Mouse (Mus musculus) embryonic stem cell, embryonic (primary cell): ENCODE results near the gene Gm44596.

ENCODE experiments used
- CTCF ChIA-PET, 4 experiments: fragments of 300-600 bp in 2 of 4; fragments of 350-600 bp in 2 of 4; sonication (Branson Sonifier 250); formaldehyde crosslinking; loops; one replicate each; lab custom pipeline; 2022; ENCODE audit warnings: inconsistent platforms in 2 of 4; lab: Charles Lee
- POLR2A ChIA-PET, 4 experiments: fragments of 300-600 bp in 2 of 4; fragments of 350-600 bp in 2 of 4; sonication (Branson Sonifier 250); formaldehyde crosslinking; loops; one replicate each; lab custom pipeline; 2022; ENCODE audit warnings: antibody characterized with exemption in 4 of 4, inconsistent platforms in 1 of 4; lab: Charles Lee

Gm44596 gene

GRCm38 (mm10) chr6:128363007-128363825 is 12.1 kb upstream of the Gm44596 start:
- ChIA-PET POLR2A (interaction anchor here in 2 of 4 experiments (0.7 to 1.7 kb wide), 8 partner anchors 8 to 183 kb away, joined by 3 to 6 read pairs (median 3); partner anchors contain the start of genes Gm44596 (in 1 of the 2) and Tex52 (in 1 of the 2)), CTCF (interaction anchor here in 2 of 4 experiments (0.7 kb wide), 2 partner anchors 62 to 102 kb away, joined by 3 to 7 read pairs; no protein-coding TSS in a partner anchor)

DNA sequence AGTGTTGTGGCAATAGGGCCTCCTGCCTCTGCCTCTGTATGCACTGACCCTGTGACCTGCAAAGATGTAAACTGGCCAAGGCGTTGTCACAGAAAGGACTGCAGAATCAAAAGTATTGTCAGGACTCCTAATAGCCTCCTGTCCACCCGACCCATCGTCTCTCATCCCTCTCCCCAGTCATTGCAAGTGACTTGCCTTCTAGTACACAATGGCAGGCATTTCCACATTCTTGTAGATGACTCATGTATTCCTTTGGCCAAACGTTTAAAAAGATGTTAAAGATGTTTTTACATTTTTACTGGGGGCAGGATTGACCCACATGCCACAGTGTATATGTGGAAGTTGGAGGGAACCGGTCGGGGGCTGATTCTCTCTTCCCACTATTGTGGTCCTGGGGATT is 10.6 kb upstream of the Gm44596 start:
- CTCF ChIA-PET = interaction anchor here in 3 of 4 experiments (0.6 to 1.4 kb wide), 5 partner anchors 10 to 395 kb away, joined by 3 to 6 read pairs (median 4); partner anchors contain the start of gene Tulp3 (in 1 of the 3)
- POLR2A ChIA-PET = interaction anchor here (0.6 to 1.7 kb wide), 15 partner anchors 8 to 164 kb away, joined by 3 to 9 read pairs (median 4); partner anchors contain the start of genes Gm44596 (in 1 of the 4), Itfg2 (in 1 of the 4) and Tex52 (in 1 of the 4)

GRCm38 (mm10) chr6:128366466-128366865 is 8.8 kb upstream of the Gm44596 start:
- ChIA-PET POLR2A (interaction anchor here in 2 of 4 experiments (1.0 to 1.5 kb wide), 4 partner anchors 14 to 166 kb away, joined by 3 to 4 read pairs (median 4); no protein-coding TSS in a partner anchor), CTCF (interaction anchor here in 1 of 4 experiments (0.6 to 1.2 kb wide), 3 partner anchors 45 to 264 kb away, joined by 3 to 5 read pairs (median 3); no protein-coding TSS in a partner anchor)

DNA sequence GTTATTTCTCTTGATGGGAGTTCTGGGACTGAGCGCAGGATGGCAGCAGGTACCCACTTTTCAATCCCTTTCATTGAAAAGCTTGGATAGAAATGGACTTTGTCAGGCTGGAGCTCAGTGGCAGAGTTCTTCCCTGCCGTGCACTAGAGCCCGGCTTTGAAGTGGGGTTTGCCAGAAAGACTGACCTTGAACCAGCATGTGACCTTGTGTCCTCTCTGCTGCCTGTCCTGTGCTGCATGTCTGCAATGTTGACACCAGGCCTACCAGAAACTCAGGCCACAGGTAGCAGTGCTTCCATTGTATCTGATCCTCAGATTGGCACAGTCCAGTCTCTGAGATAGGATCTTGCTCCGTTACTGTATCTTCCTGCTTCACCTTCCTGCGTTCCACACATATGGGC is 5.3 kb upstream of the Gm44596 start:
- POLR2A ChIA-PET = interaction anchor here in 1 of 4 experiments (1.2 kb wide), 1 partner anchor 41 kb away, joined by 4 read pairs; no protein-coding TSS in a partner anchor
- CTCF ChIA-PET = interaction anchor here in 2 of 4 experiments (0.6 to 1.7 kb wide), 4 partner anchors 17 to 100 kb away, joined by 3 to 7 read pairs (median 4); no protein-coding TSS in a partner anchor

DNA sequence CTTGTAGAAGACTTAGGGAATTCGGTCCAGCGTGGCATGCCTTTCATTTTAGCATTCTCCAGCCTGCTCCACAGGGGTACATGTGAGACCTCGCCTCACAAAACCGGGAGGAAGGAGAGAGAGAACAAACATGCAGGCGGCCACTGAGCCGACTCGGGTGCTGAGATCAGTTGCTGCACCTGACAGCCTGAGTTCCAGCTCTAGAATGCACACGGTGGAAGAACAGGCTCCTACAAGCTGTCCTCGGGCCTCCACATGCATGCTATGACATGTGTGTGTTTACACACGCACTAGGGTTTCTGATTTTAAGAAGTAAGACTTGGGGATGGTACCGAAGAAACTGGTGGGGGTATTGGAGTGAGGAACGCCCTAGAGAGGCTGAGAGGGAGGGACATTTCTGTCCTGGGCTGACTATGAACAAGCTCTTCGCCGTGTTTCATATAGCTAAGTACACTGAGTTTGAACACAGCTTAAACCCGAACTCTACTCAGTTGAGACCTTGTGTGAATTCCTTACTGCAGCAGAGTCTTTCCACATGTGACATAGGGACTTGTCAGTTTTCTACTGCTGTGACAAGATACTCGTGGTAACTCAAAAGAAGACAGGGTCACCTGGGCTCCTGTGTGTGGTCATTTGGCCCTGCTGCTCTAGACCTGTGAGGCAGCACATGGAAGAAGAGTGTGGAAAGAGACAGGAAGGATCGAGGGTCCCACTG is 1.2 kb downstream of the Gm44596 start:
- ChIA-PET CTCF (interaction anchor here in 1 of 4 experiments (0.6 kb wide), 1 partner anchor 13 kb away, joined by 3 read pairs; no protein-coding TSS in a partner anchor), POLR2A (interaction anchor here in 3 of 4 experiments (0.6 to 2.0 kb wide), 8 partner anchors 9 to 206 kb away, joined by 3 to 6 read pairs (median 3); no protein-coding TSS in a partner anchor)

GRCm38 (mm10) chr6:128379636-128380035 is 4.3 kb downstream of the Gm44596 start:
- ChIA-PET POLR2A (interaction anchor here in 2 of 4 experiments (1.0 to 2.1 kb wide), 8 partner anchors 14 to 179 kb away, joined by 3 to 6 read pairs (median 4); no protein-coding TSS in a partner anchor), CTCF (interaction anchor here in 2 of 4 experiments (0.8 to 1.6 kb wide), 5 partner anchors 31 to 100 kb away, joined by 3 to 5 read pairs (median 4); no protein-coding TSS in a partner anchor)

DNA sequence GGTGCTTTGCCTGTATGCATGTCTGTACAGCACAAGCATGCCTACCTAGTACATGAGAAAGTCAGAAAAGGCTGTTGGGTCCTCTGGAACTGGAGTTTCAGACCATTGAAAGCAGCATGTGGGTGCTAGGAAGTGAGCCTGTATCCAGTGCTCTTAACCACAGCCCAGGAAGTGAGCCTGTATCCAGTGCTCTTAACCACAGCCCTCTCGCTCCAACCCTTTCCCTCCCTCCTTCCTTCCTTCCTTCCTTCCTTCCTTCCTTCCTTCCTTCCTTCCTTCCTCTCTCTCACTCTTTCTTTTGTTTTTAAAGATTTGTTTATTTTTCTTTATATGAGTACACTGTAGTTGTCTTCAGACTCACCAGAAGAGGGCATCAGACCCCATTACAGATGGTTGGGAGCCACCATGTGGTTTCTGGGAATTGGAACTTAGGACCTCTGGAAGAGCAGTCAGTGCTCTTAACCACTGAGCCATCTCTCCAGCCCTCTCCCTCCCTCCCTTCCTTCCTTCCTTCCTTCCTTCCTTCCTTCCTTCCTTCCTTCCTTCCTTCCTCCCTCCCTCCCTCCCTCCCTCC is 5.4 kb downstream of the Gm44596 start:
- ChIA-PET CTCF (interaction anchor here in 2 of 4 experiments (0.8 to 1.1 kb wide), 3 partner anchors 30 to 355 kb away, joined by 3 read pairs; no protein-coding TSS in a partner anchor), POLR2A (interaction anchor here in 2 of 4 experiments (1.1 to 1.7 kb wide), 3 partner anchors 13 to 180 kb away, joined by 3 to 5 read pairs (median 4); no protein-coding TSS in a partner anchor)

GRCm38 (mm10) chr6:128381254-128381653 is 6.0 kb downstream of the Gm44596 start:
- CTCF ChIA-PET = interaction anchor here in 3 of 4 experiments (0.6 to 1.1 kb wide), 6 partner anchors 22 to 355 kb away, joined by 3 to 5 read pairs (median 3); no protein-coding TSS in a partner anchor

DNA sequence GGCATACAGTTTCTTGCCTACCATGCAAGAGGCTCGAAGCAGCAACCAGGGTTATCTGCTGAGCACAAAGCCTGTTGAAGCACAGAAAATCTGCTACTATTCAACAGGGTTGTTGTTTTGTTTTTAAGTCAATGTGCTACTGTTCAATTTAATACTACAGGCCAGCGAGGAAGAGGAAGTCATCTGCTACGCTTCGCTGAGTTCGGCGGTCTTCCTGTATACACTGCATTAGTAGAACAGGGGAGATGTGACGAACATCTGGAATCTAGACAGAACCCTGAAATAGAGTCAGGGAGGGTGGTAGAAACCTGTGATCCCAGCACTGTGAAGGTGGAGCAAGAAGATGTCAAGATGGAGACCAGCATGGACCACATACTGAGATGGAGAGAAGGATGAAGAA is 8.4 kb downstream of the Gm44596 start:
- CTCF ChIA-PET = interaction anchor here in 3 of 4 experiments (0.6 to 1.3 kb wide), 3 partner anchors 83 to 278 kb away, joined by 3 read pairs; no protein-coding TSS in a partner anchor
- POLR2A ChIA-PET = interaction anchor here in 1 of 4 experiments (0.6 to 1.3 kb wide), 3 partner anchors 14 to 107 kb away, joined by 3 to 6 read pairs (median 3); no protein-coding TSS in a partner anchor

More at GRCm38 (mm10) chr6:128381254-128381653, 6.0 kb downstream of the Gm44596 start:
- POLR2A ChIA-PET = interaction anchor here in 2 of 4 experiments (0.5 to 0.8 kb wide), 2 partner anchors 21 to 85 kb away, joined by 3 read pairs; no protein-coding TSS in a partner anchor

- CTCF ChIA-PET = interaction anchor here in 2 of 4 experiments (1.0 to 2.0 kb wide), 3 partner anchors 26 to 94 kb away, joined by 3 to 5 read pairs (median 4); no protein-coding TSS in a partner anchor
Measured at GRCm38 (mm10) chr6:128385026-128385425, 9.7 kb downstream of the Gm44596 start.

GRCm38 (mm10) chr6:128389185-128389584 is 13.9 kb downstream of the Gm44596 start:
- ChIA-PET POLR2A (interaction anchor here in 1 of 4 experiments (1.6 kb wide), 1 partner anchor 23 kb away, joined by 3 read pairs; no protein-coding TSS in a partner anchor), CTCF (interaction anchor here in 2 of 4 experiments (0.7 to 1.5 kb wide), 3 partner anchors 10 to 22 kb away, joined by 3 to 4 read pairs (median 3); no protein-coding TSS in a partner anchor)

More at GRCm38 (mm10) chr6:128385026-128385425, 9.7 kb downstream of the Gm44596 start:
- POLR2A ChIA-PET = interaction anchor here in 1 of 4 experiments (1.0 to 1.4 kb wide), 2 partner anchors 22 to 26 kb away, joined by 3 read pairs; no protein-coding TSS in a partner anchor

DNA sequence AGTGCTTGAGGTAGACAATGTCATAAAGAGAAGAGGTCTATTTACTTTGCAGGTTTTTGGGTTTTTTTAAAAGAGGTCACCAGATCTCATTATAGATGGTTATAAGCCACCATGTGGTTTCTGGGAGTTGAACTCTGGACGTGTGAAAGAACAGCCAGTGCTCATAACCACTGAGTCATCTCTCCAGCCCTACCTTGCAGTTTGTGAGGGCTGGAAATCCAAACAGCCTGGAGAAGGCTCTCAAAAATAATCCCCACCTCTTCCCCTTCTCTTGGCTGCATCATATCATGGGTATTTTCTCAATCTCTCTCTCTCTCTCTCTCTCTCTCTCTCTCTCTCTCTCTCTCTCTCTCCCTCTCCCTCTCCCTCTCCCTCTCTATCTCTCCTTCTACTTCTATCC is 15.4 kb downstream of the Gm44596 start:
- ChIA-PET POLR2A (no interaction called here), CTCF (no interaction called here)

DNA sequence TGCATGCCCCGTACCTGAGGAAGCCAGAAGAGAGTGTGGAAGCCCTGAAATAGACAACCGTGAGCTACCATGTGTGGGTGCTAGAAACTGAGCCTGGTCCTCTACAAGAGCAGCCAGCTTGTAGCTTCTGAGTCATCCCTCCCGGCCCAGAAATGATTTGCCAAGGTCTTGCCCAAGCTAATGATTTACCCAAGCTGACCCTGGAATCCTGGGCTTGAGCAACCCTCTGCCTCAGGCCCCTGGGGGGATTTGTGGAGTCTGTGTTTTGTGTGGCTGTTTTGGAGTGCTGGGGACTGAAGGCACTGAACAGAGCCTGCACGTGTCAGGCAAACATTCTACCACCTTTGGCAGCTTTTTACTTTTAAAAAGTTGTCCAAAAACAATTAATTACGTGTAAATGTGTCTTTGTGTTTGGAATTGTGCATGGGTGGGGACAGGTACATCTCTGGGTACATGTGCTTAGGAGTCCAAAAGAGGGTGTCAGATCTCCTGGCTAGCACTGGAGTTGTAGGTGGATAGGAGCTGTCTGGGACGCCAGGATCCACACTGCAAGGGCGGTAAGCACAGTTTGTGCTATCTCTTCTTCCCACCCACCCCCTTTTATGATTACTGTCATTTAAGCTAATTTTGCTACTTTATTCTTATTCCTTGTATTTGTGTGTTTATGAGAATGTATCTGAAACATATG is 22.4 kb downstream of the Gm44596 start:
- CTCF ChIA-PET = interaction anchor here in 3 of 4 experiments (0.5 to 1.7 kb wide), 4 partner anchors 13 to 219 kb away, joined by 3 to 8 read pairs (median 5); no protein-coding TSS in a partner anchor
- POLR2A ChIA-PET = interaction anchor here in 2 of 4 experiments (0.5 to 1.2 kb wide), 3 partner anchors 8 to 231 kb away, joined by 3 read pairs; no protein-coding TSS in a partner anchor

- POLR2A ChIA-PET = interaction anchor here in 1 of 4 experiments (1.3 to 1.4 kb wide), 2 partner anchors 12 to 26 kb away, joined by 4 to 5 read pairs; partner anchors contain the start of gene Itfg2
- CTCF ChIA-PET = interaction anchor here in 2 of 4 experiments (1.2 to 2.4 kb wide), 3 partner anchors 12 to 198 kb away, joined by 3 to 11 read pairs (median 3); no protein-coding TSS in a partner anchor
Measured at GRCm38 (mm10) chr6:128398996-128399395, 23.7 kb downstream of the Gm44596 start, which contains the start of gene Nrip2. TSS of gene Nrip2 (plus strand) at chr6:128399296.

DNA sequence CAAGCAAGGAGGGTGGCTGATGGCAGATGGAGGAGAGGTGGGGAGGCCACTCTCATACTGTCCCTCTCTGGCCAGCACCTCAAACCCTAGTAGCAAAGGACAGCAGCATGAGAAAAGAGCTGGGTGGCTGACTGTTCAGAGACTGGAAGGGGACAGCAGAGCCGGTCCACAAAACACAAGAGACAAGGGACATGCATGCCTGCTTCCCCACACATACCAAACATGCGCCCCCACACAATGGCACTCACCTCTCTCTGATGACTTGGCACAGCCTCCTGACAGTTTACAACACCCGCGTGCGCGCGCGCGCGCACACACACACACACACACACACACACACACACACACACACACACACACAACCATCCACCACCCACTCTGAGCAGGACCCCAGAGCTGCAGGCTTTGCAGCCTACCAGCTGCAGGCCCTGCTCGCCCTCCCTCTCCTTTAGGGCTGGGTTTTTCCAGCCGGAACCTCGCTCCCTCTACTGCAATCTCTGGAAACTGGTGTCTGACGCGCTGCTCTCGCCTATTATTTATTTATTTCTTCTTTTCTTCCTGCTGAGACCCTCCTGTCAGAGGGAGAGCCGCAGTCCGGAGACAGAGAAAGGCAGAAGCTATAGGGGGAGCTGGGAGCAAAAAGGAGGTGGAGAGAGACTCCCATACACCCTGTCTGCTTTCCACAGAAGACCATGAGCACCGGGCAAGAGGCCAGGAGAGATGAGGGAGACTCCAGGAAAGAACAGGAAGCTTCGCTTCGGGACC is 24.3 kb downstream of the Gm44596 start:
- ChIA-PET POLR2A (interaction anchor here in 3 of 4 experiments (0.6 to 1.6 kb wide), 10 partner anchors 11 to 254 kb away, joined by 3 to 6 read pairs (median 4); partner anchors contain the start of gene Itfg2 (in 1 of the 3)), CTCF (interaction anchor here in 3 of 4 experiments (0.5 to 2.4 kb wide), 6 partner anchors 11 to 622 kb away, joined by 3 to 11 read pairs (median 3); no protein-coding TSS in a partner anchor)
